Mouse (Mus musculus): ENCODE results near the gene Zbtb1. TPM values are rescaled to one million over a fixed set of nuclear protein-coding genes. Genes with fewer than 3 reads are reported as not detected.
A peak's percentile ranks its signal among the peaks of the same experiment; 100 is the strongest.

The Zbtb1 gene
- polyA plus RNA-seq (2015; fragmentation: Nextera tagmentation; extraction: Ambion mirVana), result 3.3 and 3.4 TPM in 2 replicates

- under 1% methylated on average over 71 of the region's 99 CpGs for WGBS
- Histone ChIP-seq H3K36me3 (ENCODE audit: control insufficient read depth, insufficient read depth) (no peaks in the 10 kb centered on the region), H3K9ac (ENCODE audit: low read depth, low read length) (peak within 1 kb of the TSS; percentile 96), H3K4me1 (replicated peaks; ENCODE audit: control insufficient read depth, insufficient read depth, low read length) (peaks cover 6% of the 10 kb centered on the region; the same call in 1 of the 2 replicates), H3K9me3 (ENCODE audit: control insufficient read depth) (no peaks in the 10 kb centered on the region), H3K27ac (ENCODE audit: low read depth, low read length) (peak within 1 kb of the TSS; percentile 99), H3K4me2 (replicated peaks; ENCODE audit: low read depth) (peak within 1 kb of the TSS; percentile 75), H3K27me3 (replicated peaks; ENCODE audit: control insufficient read depth, insufficient read depth, low read length) (no peaks in the 10 kb centered on the region), H3K4me3 (ENCODE audit: low read depth, low read length) (peak within 1 kb of the TSS; percentile 97)
- peak; percentile 28; the same call in 1 of the 2 replicates for TF ChIP-seq CTCF (IDR thresholded peaks at IDR 0.05; ENCODE audit: low read depth)
- peak; percentile 42 for ATAC-seq
Measured at GRCm38 (mm10) chr12:76369978-76370830, at the start of gene Zbtb1. Gene Zbtb1 (plus strand): TSS chr12:76370266.

DNA sequence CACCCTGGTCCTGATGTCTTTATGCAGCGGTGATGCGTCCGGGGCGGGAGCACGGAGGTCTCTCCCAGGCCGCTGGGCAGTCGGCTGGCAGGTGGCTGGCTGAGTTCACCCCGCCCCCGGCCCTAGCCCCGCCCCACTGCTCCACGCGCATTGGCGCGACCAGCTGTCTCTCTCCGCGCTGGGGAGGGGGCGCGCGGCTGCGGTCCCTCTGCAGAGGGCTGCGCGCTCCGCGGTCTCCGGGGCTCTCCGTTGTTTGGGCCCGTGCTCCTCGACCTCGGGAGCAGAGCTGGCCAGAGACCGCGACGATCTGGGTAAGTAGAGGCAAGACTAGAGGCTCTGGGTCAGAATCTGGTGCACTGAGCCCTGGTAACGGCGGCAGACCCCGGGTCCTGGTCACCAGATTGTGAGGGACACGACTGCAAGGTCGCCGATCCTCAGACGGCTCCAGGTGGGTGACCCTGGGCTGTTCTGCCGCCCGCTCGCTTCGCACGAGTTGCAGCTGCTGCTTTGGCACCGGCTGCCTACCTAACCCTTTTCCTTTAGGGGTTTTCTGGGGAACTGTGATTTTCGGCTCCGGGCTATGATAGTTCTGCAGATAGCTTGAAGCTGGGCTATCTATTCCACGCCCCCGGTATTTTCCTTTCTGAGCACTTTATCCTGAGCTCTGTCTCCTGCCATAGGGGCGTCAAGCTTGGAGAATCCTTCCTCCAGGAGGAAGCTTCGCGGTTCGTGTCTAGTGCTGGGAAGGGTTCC lies 45.2 kb upstream of the Zbtb1 start, which contains the start of gene Akap5:
TSS of gene Akap5 (plus strand) at position 213 of the 753 bp plus-strand sequence.
- Histone ChIP-seq H3K4me1 (replicated peaks; ENCODE audit: control insufficient read depth, insufficient read depth, low read length) (no peaks in the 10 kb centered on the region), H3K4me2 (replicated peaks; ENCODE audit: low read depth) (peak within 1 kb of the TSS; percentile 99), H3K9ac (ENCODE audit: low read depth, low read length) (peak within 1 kb of the TSS; percentile 40; the same call in 1 of the 2 replicates), H3K27me3 (replicated peaks; ENCODE audit: control insufficient read depth, insufficient read depth, low read length) (no peaks in the 10 kb centered on the region), H3K27ac (ENCODE audit: low read depth, low read length) (no peak within 1 kb of the TSS), H3K9me3 (ENCODE audit: control insufficient read depth) (no peaks in the 10 kb centered on the region), H3K4me3 (ENCODE audit: low read depth, low read length) (peak within 1 kb of the TSS; percentile 54), H3K36me3 (ENCODE audit: control insufficient read depth, insufficient read depth) (no peaks in the 10 kb centered on the region; the same call in 1 of the 2 replicates)
- 2% methylated on average over 53 of the region's 53 CpGs for WGBS
- TF ChIP-seq CTCF (IDR thresholded peaks at IDR 0.05; ENCODE audit: low read depth), result no peak
- ATAC-seq, result peak; percentile 25; the same call in 1 of the 2 replicates

DNA sequence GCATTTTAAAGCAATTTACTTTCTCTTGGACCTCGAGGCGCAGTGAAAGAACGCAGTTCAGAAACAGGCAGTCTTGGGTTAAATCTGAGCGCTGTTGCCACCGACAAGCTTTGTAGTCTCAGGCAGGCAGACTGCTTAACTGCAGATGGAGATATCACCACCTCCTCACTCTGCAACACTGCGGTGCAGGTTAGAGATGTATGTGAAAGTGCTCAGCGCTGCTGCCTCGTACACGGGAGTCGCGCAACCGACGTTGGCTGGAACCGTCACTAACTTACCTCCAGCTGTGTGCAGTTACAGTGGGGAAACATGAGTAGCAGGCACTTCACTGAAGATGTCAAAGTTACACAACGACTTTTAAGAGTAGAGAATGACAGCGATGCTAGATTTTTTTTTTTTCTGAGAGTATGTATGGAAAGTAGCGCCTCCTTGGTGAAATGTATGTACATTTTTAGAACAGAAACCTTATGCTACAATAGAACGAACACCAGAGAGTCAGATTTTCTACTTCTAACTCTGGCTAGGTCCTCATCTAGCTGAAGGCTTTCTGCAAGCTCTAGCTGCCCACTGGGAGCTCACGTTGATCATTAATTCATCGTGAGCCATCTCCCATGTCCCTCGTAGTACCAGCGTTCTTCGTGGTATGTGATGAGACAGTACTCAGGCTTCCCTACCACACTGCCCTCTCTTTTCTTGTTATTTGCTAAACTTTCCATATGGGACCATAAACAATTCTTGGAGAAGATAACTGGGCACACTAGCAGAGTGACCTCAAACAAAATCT lies 43.4 kb upstream of the Zbtb1 start:
- no peak overlapping the region for H3K4me2 ChIP-seq (replicated peaks; ENCODE audit: low read depth)
- WGBS, result 91% methylated on average over 23 of the region's 23 CpGs

GRCm38 (mm10) chr12:76328567-76329354 lies 41.3 kb upstream of the Zbtb1 start:
- TF ChIP-seq CTCF (IDR thresholded peaks at IDR 0.05; ENCODE audit: low read depth), result no peak
- no peak overlapping the region for H3K4me3 ChIP-seq (ENCODE audit: low read depth, low read length)
- no peak overlapping the region for H3K27ac ChIP-seq (ENCODE audit: low read depth, low read length)
- no peaks in the 10 kb centered on the region for H3K27me3 ChIP-seq (replicated peaks; ENCODE audit: control insufficient read depth, insufficient read depth, low read length)
- ATAC-seq, result no peak
- no peaks in the 10 kb centered on the region for H3K36me3 ChIP-seq (ENCODE audit: control insufficient read depth, insufficient read depth)
- no peak overlapping the region for H3K4me2 ChIP-seq (replicated peaks; ENCODE audit: low read depth)
- 81% methylated on average over 6 of the region's 6 CpGs for WGBS
- H3K9ac ChIP-seq (ENCODE audit: low read depth, low read length), result no peak overlapping the region
- H3K9me3 ChIP-seq (ENCODE audit: control insufficient read depth), result no peaks in the 10 kb centered on the region
- no peaks in the 10 kb centered on the region for H3K4me1 ChIP-seq (replicated peaks; ENCODE audit: control insufficient read depth, insufficient read depth, low read length)

More for the DNA sequence above, 43.4 kb upstream of the Zbtb1 start:
- no peaks in the 10 kb centered on the region for H3K36me3 ChIP-seq (ENCODE audit: control insufficient read depth, insufficient read depth)
- no peak overlapping the region for H3K27ac ChIP-seq (ENCODE audit: low read depth, low read length)
- no peak for TF ChIP-seq CTCF (IDR thresholded peaks at IDR 0.05; ENCODE audit: low read depth)
- no peak for ATAC-seq
- H3K27me3 ChIP-seq (replicated peaks; ENCODE audit: control insufficient read depth, insufficient read depth, low read length), result no peaks in the 10 kb centered on the region
- H3K9ac ChIP-seq (ENCODE audit: low read depth, low read length), result no peak overlapping the region
- H3K4me1 ChIP-seq (replicated peaks; ENCODE audit: control insufficient read depth, insufficient read depth, low read length), result no peaks in the 10 kb centered on the region
- no peaks in the 10 kb centered on the region for H3K9me3 ChIP-seq (ENCODE audit: control insufficient read depth)
- no peak overlapping the region for H3K4me3 ChIP-seq (ENCODE audit: low read depth, low read length)

DNA sequence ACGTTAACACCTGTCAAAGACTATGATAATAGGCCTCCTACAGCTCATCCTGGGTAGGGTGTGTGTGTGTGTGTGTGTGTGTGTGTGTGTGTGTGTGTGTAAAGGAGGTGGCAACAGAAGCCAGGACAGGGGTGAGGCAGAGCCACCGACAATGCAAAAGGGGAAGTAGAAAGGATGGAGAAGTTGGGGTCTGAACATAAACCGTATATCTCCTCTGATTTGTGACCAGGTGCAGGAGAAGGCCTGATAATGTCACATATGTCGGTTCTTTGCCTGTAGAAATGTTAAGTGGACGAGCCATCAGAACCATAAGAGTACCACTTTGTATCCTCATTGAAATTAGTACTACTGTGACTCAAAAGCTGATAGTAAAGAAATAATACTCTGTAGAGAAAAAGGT lies 36.4 kb upstream of the Zbtb1 start:
- H3K4me2 ChIP-seq (replicated peaks; ENCODE audit: low read depth), result no peak overlapping the region
- H3K27ac ChIP-seq (ENCODE audit: low read depth, low read length), result no peak overlapping the region
- no peak overlapping the region for H3K4me3 ChIP-seq (ENCODE audit: low read depth, low read length)
- no peaks in the 10 kb centered on the region for H3K27me3 ChIP-seq (replicated peaks; ENCODE audit: control insufficient read depth, insufficient read depth, low read length)
- ATAC-seq, result no peak
- WGBS, result 90% methylated on average over 5 of the region's 5 CpGs
- H3K4me1 ChIP-seq (replicated peaks; ENCODE audit: control insufficient read depth, insufficient read depth, low read length), result no peaks in the 10 kb centered on the region
- H3K9ac ChIP-seq (ENCODE audit: low read depth, low read length), result no peak overlapping the region
- no peaks in the 10 kb centered on the region for H3K36me3 ChIP-seq (ENCODE audit: control insufficient read depth, insufficient read depth)
- TF ChIP-seq CTCF (IDR thresholded peaks at IDR 0.05; ENCODE audit: low read depth), result no peak
- H3K9me3 ChIP-seq (ENCODE audit: control insufficient read depth), result no peaks in the 10 kb centered on the region
